Mouse (Mus musculus): Measurements from ENCODE around the gene Trnau1ap.
"Not testable (repeated sequence)": the region's sequence is repeated elsewhere in the genome, so short reads cannot be mapped to it uniquely, and the experiment has no call there.

Gene Trnau1ap

GRCm38 (mm10) chr4:132301486-132301885 is 27.9 kb downstream of the Trnau1ap start:
- in situ Hi-C loops (cut with MboI, MseI), result no loop called here

- in situ Hi-C loops (cut with MboI, MseI), result no loop called here
Measured at GRCm38 (mm10) chr4:132299849-132300248, 29.5 kb downstream of the Trnau1ap start.

GRCm38 (mm10) chr4:132295696-132296390 is 33.5 kb downstream of the Trnau1ap start:
- in situ Hi-C loops (cut with MboI, MseI), result no loop called here

- in situ Hi-C loops (cut with MboI, MseI), result no loop called here
Measured at GRCm38 (mm10) chr4:132293682-132294240, 35.6 kb downstream of the Trnau1ap start.

- in situ Hi-C loops (cut with MboI, MseI), result no loop called here
Measured at GRCm38 (mm10) chr4:132292988-132293387, 36.4 kb downstream of the Trnau1ap start.

- in situ Hi-C loops (cut with MboI, MseI), result no loop called here
Measured at GRCm38 (mm10) chr4:132291624-132292335, 37.6 kb downstream of the Trnau1ap start.

GRCm38 (mm10) chr4:132291056-132291455 is 38.3 kb downstream of the Trnau1ap start:
- in situ Hi-C loops (cut with MboI, MseI), result no loop called here

GRCm38 (mm10) chr4:132288840-132289239 is 40.5 kb downstream of the Trnau1ap start:
- in situ Hi-C loops (cut with MboI, MseI), result not testable (repeated sequence)

GRCm38 (mm10) chr4:132275949-132276348 is 53.4 kb downstream of the Trnau1ap start:
- in situ Hi-C loops (cut with MboI, MseI), result no loop called here

- in situ Hi-C loops (cut with MboI, MseI), result no loop called here
Measured at GRCm38 (mm10) chr4:132274156-132274862, 55.0 kb downstream of the Trnau1ap start, which contains the start of gene Taf12. Gene Taf12, plus strand, starts transcription at chr4:132274375.

GRCm38 (mm10) chr4:132273166-132273565 is 56.2 kb downstream of the Trnau1ap start:
- in situ Hi-C loops (cut with MboI, MseI), result no loop called here

- in situ Hi-C loops (cut with MboI, MseI), result no loop called here
Measured at GRCm38 (mm10) chr4:132269740-132270560, 59.4 kb downstream of the Trnau1ap start.

- in situ Hi-C loops (cut with MboI, MseI), result no loop called here
Measured at GRCm38 (mm10) chr4:132268871-132269739, 60.2 kb downstream of the Trnau1ap start.

GRCm38 (mm10) chr4:132266835-132267349 is 62.4 kb downstream of the Trnau1ap start:
- in situ Hi-C loops (cut with MboI, MseI), result no loop called here

GRCm38 (mm10) chr4:132263313-132263712 is 66.0 kb downstream of the Trnau1ap start:
- in situ Hi-C loops (cut with MboI, MseI), result no loop called here

- in situ Hi-C loops (cut with MboI, MseI), result no loop called here
Measured at GRCm38 (mm10) chr4:132262358-132262616, 67.1 kb downstream of the Trnau1ap start.

Measured in regulatory T cell (primary cell).